Mouse (Mus musculus): ENCODE results near the gene Zic2. TPM values are rescaled to one million over a fixed set of nuclear protein-coding genes. Genes with fewer than 3 reads are reported as not detected.
A peak's percentile ranks its signal among the peaks of the same experiment; 100 is the strongest.
"Not testable (repeated sequence)": the region's sequence is repeated elsewhere in the genome, so short reads cannot be mapped to it uniquely, and the experiment has no call there.

Zic2 gene
- polyA plus RNA-seq, 1 experiment from 2014 or later, result not detected

DNA sequence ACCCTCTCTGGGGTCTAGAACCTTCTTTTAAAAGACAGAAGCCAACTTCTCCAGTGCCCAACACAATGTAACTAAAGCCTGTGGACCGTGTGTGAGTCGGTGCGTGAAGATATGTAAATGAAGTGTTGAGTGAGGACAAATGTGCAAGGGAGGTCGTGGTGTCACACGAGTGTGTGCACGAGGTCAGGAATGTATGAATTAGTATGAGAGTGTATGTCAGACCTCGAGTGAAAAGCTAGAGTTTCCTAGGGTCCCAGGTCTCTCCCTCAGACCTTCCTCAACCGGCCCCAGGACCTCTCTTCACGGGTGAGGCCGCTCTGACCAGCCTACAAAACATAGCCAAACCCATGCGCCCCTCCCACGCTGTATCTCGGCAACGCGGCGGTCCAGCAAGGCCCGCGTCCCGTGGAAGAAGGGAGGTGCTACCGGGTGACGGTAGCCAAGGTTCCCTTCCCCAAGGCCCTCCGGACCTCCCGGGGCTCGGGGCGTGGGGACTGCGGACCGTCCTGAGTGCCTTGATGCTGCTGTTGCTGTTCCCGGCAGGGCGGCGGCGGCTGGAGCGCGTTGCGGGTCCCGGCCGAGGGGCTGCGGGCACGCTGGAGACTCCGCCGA, 12.0 kb upstream of the Zic2 start:
- H3K9me3 ChIP-seq (replicated peaks), result no peaks in the 10 kb centered on the region
- H3K36me3 ChIP-seq, result no peaks in the 10 kb centered on the region
- 0 out of 2 replicates have a peak, but pooled peaks have one; percentile 11 for ATAC-seq (ENCODE audit: low read depth)
- H3K4me3 ChIP-seq (replicated peaks), result peak overlapping the region; percentile 55
- peaks cover 21% of the 10 kb centered on the region for H3K4me1 ChIP-seq (replicated peaks)
- H3K27ac ChIP-seq, result no peak overlapping the region
- 3% methylated on average over 40 of the region's 40 CpGs for WGBS (ENCODE audit: insufficient replicate concordance)
- no peak overlapping the region for H3K9ac ChIP-seq
- H3K4me2 ChIP-seq, result peak overlapping the region; percentile 68
- DNase-seq, result no peak
- H3K27me3 ChIP-seq, result peaks cover 86% of the 10 kb centered on the region

DNA sequence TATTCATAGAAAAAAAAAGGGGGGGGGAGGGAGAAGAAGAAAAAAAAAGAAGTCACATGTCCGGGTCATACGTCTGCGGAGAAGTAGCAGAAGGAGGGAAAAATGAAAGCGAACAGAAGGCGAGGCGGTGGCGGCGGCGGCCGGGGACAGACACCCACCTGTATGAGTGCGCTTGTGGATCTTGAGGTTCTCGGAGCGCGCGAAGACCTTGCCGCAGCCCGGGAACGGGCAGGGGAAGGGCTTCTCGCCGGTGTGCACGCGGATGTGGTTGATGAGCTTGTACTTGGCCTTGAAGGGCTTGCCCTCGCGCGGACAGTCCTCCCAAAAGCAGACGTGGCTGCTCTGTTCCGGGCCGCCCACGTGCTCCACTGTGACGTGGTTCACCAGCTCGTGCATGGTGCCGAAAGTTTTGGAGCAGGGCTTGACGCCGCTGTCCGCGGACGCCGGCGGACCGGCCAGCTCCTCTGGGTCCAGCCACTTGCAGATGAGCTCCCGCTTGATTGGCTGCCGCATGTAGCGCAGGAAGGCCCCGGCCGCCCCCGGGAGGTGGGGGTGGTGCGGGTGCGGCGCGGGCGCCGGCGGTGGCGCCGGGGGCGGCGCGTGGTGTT, 11.4 kb upstream of the Zic2 start:
- not testable (repeated sequence) for DNase-seq; H3K9me3 ChIP-seq (replicated peaks); H3K9ac ChIP-seq; H3K27ac ChIP-seq; H3K36me3 ChIP-seq
- Histone ChIP-seq H3K4me2 (peak overlapping the region; percentile 68), H3K4me3 (replicated peaks) (peak overlapping the region; percentile 55), H3K27me3 (peaks cover 88% of the 10 kb centered on the region), H3K4me1 (replicated peaks) (peaks cover 21% of the 10 kb centered on the region)
- WGBS (ENCODE audit: insufficient replicate concordance), result 1% methylated on average over 43 of the region's 58 CpGs
- peak; percentile 57; the same call in 1 of the 2 replicates for ATAC-seq (ENCODE audit: low read depth)

DNA sequence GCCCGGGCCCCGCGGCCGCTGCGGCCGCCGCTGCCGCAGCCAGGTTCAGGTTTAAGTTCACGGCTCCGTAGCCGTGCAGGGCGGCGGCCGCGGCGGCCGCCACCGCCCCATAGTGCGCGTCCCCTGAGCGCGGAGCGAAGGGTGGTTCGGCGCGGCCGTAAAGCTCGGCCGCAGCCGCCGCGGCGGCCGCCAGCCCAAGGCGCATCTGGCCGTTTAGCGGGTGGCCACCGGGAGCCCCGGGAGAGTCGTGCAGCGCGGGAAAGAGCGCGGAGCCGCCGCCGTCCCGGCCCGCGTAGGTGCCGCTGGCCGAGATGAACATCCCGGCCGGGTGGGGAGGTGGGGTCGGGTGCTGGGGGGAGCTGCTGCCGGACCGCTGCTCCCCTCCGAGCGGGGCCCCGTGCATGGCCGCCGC, 10.9 kb upstream of the Zic2 start:
- Histone ChIP-seq H3K4me2 (peak overlapping the region; percentile 68), H3K4me3 (replicated peaks) (peak overlapping the region; percentile 55), H3K27me3 (peaks cover 93% of the 10 kb centered on the region), H3K4me1 (replicated peaks) (peaks cover 21% of the 10 kb centered on the region), H3K9me3 (replicated peaks) (no peaks in the 10 kb centered on the region), H3K36me3 (no peaks in the 10 kb centered on the region), H3K9ac (no peak overlapping the region), H3K27ac (no peak overlapping the region)
- no peak for DNase-seq
- under 1% methylated on average over 28 of the region's 62 CpGs for WGBS (ENCODE audit: insufficient replicate concordance)
- peak; percentile 12; the same call in 1 of the 2 replicates for ATAC-seq (ENCODE audit: low read depth)

DNA sequence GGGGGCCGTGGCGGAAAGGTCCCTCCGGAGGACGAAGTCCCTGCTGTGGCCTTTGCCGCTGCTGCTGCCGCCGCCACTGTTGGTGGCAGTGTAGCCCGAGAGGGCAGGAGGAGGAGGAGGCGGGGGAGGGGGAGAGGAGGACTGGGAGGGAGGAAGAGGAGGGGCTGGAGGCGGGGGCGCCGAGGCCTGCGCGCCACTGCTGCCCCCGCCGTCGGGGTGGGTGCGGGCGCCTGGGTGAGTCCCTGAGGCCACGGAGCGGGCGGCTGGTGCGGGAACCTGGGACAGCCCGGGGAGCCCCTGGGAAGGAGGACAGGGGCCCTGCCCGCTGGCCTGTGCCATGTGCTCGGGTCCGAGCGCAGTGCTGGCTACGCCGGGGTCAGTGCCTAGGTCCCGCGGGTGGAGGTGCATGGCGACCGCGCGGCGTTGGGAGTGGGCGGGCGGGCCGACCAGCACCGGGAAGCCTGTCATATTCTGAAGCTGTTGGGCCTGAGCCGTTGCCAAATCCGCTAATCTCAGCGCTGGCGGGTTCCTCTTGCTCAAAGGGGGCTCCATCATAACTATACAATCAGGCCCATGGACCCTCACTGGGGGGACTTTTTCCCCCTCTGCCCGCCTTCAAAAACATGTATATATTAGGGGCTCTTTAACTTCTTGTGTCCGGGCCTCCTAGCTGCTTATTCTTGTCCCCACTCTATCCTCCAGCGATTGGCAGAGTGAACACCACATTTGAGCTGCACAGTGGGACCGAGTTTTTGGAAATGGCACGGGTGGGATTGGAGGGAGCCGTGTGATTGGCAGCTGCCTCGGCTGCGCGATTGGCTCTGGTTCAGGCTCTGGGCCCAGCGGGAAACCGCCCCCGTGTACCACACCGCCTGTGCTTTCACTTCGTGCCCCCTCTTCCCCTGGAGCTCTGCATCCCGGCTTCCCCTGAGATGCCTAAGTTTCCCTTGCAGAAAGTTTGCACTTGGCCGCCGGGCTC, 10.2 kb upstream of the Zic2 start, which contains the start of gene Zic5:
Gene Zic5, minus strand, starts transcription at position 915 of the 979 bp plus-strand sequence.
- peaks cover 95% of the 10 kb centered on the region for H3K27me3 ChIP-seq
- H3K9ac ChIP-seq, result no peak within 1 kb of the TSS
- H3K4me3 ChIP-seq (replicated peaks), result peak within 1 kb of the TSS; percentile 55
- peak; percentile 42; the same call in 1 of the 2 replicates for ATAC-seq (ENCODE audit: low read depth)
- H3K4me1 ChIP-seq (replicated peaks), result peaks cover 21% of the 10 kb centered on the region
- no peaks in the 10 kb centered on the region for H3K9me3 ChIP-seq (replicated peaks)
- H3K27ac ChIP-seq, result no peak within 1 kb of the TSS
- peak within 1 kb of the TSS; percentile 68 for H3K4me2 ChIP-seq
- no peaks in the 10 kb centered on the region for H3K36me3 ChIP-seq
- no peak for DNase-seq
- under 1% methylated on average over 55 of the region's 62 CpGs for WGBS (ENCODE audit: insufficient replicate concordance)

DNA sequence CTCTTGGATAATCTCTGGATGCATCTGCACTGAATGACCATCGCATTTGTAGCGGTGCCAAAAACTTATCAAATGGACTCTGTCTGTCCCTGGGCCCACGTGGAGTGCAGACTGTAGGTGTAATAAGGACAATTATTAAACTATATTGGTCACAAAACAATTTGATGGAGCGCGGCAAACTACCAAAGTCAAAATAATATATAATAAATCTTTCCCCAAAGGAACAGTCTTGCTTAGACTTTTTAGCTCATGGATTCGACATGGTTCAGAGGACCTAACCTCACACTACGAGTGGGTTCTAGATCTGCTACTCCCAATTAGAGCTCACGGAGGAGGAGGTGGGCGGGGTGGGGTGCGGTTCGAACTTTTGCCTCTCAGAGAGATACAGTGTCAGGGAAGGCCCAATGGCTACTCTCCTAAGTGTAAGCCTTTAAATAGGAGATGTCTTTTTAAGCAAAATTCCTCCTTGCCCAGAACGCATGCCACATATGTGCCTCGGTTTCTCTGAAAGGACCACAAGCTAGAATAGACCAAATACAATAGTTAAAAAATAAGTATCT, 9.2 kb upstream of the Zic2 start:
- Histone ChIP-seq H3K4me1 (replicated peaks) (peaks cover 21% of the 10 kb centered on the region), H3K36me3 (no peaks in the 10 kb centered on the region), H3K4me2 (no peak overlapping the region), H3K27me3 (peaks cover 98% of the 10 kb centered on the region), H3K9ac (no peak overlapping the region), H3K27ac (no peak overlapping the region), H3K9me3 (replicated peaks) (no peaks in the 10 kb centered on the region), H3K4me3 (replicated peaks) (no peak overlapping the region)
- no peak for DNase-seq
- WGBS (ENCODE audit: insufficient replicate concordance), result 21% methylated on average over 13 of the region's 13 CpGs
- no peak for ATAC-seq (ENCODE audit: low read depth)

DNA sequence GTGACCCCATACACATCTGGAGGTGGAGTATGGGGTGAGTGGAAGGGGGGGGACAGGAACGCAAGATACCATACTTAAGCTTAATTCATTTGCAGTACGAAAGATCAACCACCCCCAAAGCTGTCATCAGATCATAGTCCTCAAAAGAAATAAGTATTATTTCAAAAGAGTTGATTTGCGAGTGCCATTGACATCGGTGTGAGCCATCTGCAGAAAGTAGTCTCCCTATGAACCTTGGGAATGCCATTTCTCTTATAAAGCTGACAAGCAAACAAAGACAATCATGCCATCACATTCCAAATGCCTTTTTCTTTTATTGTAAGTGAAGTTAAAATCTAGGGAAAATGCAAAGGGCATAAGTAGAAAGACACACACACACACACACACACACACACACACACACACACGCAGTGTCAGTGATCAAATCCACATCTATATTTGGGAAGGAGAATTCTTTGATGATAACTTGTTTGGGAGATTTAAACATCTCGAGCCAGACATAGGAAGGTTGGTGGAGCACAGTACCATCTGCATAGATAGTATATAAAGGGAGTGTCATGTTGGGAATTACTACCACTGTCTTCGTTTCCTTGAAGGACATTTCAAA, 8.4 kb upstream of the Zic2 start:
- no peak overlapping the region for H3K27ac ChIP-seq
- no peak for ATAC-seq (ENCODE audit: low read depth)

DNA sequence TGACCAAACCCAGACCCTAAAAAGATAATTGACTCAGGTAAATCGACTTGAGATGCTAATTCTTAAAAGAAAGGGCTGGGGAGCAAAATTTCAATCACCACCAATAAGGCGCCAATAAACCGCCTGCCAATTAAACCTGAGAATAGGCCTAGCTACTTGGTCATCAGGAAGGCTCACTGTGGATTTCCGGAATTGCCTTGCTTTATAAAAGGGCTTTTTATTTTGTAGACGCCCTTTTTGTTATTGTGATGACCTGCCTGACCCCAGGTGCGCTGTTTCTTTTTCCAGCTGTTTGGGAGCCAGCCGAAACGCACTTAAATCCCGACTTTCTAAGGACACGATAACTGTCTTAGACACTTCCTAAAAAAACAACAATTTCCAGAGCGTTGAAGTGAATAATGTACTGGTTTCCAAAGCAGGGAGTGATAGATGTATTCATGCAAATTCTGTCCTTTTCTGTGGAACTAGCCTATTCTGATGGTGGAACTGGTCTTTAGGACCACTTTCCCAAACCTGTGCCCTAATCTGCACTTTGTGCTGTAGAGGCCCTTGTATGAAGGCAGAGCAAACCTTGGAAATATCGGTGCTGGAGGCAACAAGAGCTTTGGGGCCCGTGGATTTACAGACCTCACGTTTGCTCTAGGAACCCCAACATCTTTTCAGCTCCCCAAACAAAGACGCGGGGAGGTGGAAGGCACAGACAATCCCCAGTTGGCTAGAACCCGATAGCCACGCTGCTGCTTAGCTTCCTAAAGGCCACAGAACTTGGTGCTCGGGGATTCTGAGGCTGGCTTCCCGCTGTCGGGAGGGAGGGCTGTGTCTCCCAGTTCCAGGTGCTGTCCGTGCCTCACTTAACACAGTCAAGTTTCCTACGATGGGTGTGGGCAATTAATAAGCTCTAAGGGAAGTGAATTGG, 7.1 kb upstream of the Zic2 start:
- H3K4me3 ChIP-seq (replicated peaks), result no peak overlapping the region
- ATAC-seq (ENCODE audit: low read depth) (no peak), DNase-seq (no peak)
- H3K4me2 ChIP-seq, result no peak overlapping the region
- H3K4me1 ChIP-seq (replicated peaks), result peaks cover 21% of the 10 kb centered on the region
- no peak overlapping the region for H3K27ac ChIP-seq
- no peak overlapping the region for H3K9ac ChIP-seq
- peaks cover 100% of the 10 kb centered on the region for H3K27me3 ChIP-seq
- H3K36me3 ChIP-seq, result no peaks in the 10 kb centered on the region
- no peaks in the 10 kb centered on the region for H3K9me3 ChIP-seq (replicated peaks)
- WGBS (ENCODE audit: insufficient replicate concordance), result 9% methylated on average over 23 of the region's 23 CpGs

More for the DNA sequence above, 8.4 kb upstream of the Zic2 start:
- 44% methylated on average over 7 of the region's 7 CpGs for WGBS (ENCODE audit: insufficient replicate concordance)
- Histone ChIP-seq H3K36me3 (no peaks in the 10 kb centered on the region), H3K4me2 (no peak overlapping the region), H3K27me3 (peaks cover 100% of the 10 kb centered on the region), H3K4me3 (replicated peaks) (no peak overlapping the region), H3K4me1 (replicated peaks) (peaks cover 21% of the 10 kb centered on the region), H3K9me3 (replicated peaks) (no peaks in the 10 kb centered on the region), H3K9ac (no peak overlapping the region)
- DNase-seq, result no peak

DNA sequence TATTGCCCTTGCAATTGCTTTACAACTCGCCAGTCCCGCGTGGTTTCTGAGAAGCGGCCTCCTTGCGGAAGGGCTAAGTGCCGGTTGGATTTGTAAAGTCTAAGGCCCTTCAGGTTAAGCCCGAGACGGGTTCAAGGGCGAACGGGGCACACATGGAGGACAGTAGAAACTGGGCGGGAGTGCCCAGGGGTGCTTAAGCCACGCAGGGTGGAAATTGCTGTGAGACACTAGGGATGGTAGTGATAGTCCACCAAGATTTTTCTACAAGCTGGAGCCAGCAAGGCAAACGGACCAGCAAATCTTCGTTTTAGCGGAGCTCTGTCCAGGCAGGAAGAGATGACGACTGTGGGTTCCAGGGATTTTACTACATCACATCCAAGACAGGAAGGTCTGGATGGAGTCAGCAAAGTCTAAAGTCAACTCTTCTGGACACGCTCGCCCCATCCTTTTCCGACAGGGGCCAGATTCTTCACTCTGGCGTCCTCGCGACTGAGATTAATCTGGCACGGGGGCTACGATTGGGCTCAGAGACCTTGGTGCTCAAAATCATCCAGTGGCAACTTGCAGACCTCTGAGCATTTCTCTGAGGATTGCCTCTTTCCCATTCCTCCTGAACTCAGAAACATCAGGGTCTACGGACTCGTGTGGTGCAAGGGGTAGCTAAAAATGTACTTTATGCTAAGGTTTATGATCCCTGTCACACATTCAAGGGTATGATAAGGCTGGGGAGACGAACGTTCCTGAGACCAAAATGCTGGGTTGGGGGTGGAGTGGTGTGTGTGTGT, 6.1 kb upstream of the Zic2 start:
- Histone ChIP-seq H3K9me3 (replicated peaks) (no peaks in the 10 kb centered on the region), H3K4me1 (replicated peaks) (peaks cover 13% of the 10 kb centered on the region), H3K4me3 (replicated peaks) (no peak overlapping the region), H3K27me3 (peaks cover 100% of the 10 kb centered on the region), H3K36me3 (no peaks in the 10 kb centered on the region), H3K4me2 (no peak overlapping the region), H3K9ac (no peak overlapping the region), H3K27ac (no peak overlapping the region)
- 2% methylated on average over 28 of the region's 28 CpGs for WGBS (ENCODE audit: insufficient replicate concordance)
- ATAC-seq (ENCODE audit: low read depth) (no peak), DNase-seq (no peak)

DNA sequence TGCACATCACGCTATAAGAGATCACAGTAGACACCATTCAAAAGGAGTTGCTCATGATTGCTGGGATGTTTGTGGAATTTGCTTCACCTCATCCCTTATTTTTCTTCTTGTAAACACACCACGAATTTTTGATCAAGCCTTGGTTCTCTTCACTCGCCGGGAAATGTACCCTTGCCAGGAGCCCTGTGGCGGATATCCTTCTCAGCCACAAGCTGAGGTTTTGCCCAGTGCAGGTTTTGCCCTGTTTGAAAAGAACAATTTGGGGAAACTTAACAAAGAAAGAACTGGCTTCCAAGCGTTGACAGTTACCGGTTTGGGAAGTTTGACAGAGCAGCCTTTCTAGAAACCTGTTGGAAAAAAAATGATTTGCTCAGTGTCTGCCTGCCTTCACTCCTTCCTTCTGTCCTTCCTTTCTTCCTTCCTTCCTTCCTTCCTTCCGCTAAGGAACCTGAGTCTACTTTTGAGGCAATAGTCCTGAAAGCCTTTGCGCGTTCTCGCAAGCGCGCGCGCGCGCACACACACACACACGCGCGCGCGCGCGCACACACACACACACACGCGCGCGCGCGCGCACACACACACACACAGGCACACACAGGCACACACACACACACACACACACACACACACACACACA, 3.7 kb upstream of the Zic2 start:
- Histone ChIP-seq H3K27ac (no peak overlapping the region), H3K27me3 (peaks cover 100% of the 10 kb centered on the region), H3K9me3 (replicated peaks) (no peaks in the 10 kb centered on the region), H3K4me1 (replicated peaks) (peaks cover 15% of the 10 kb centered on the region), H3K36me3 (no peaks in the 10 kb centered on the region), H3K4me2 (no peak overlapping the region), H3K9ac (no peak overlapping the region), H3K4me3 (replicated peaks) (no peak overlapping the region)
- 8% methylated on average over 29 of the region's 31 CpGs for WGBS (ENCODE audit: insufficient replicate concordance)
- DNase-seq (no peak), ATAC-seq (ENCODE audit: low read depth) (no peak)

Data from liver, embryonic 13.5 days (tissue).